Mouse (Mus musculus) stomach, postnatal 0 days (tissue): ENCODE measurements at regions not wholly inside any gene's neighbourhood (a gene's known extent, or its start where the extent isn't known, plus 50 kb on each side); places are given as distances from the start of the nearest gene placed in this dataset.

ENCODE experiments used
- CTCF ChIP-seq: IDR thresholded peaks from 2 replicates; pipeline ENCODE4 v1.5.1; 2016; ENCODE audit warnings: antibody characterized with exemption, low read depth, mild to moderate bottlenecking, moderate library complexity
- EP300 ChIP-seq: optimal IDR thresholded peaks from 2 replicates; pipeline ENCODE3; 2016; ENCODE audit warnings: antibody characterized with exemption

GRCm38 (mm10) chr8:115786185-115786584, 78.6 kb upstream of the Maf start:
- TF ChIP-seq CTCF (no peak), EP300 (no peak)
